Mouse (Mus musculus): Measurements from ENCODE around the gene Myh7b.
A peak's percentile ranks its signal among the peaks of the same experiment; 100 is the strongest.

- TF ChIP-seq BHLHE40 (IDR thresholded peaks at IDR 0.05; ENCODE audit: low read depth, low read length): peak; percentile 63
- TF ChIP-seq EP300 (IDR thresholded peaks at IDR 0.05; ENCODE audit: low read length): no peak
- TF ChIP-seq SIN3A (IDR thresholded peaks at IDR 0.05; ENCODE audit: low read length): no peak
- no peak for TF ChIP-seq CTCF (conservative IDR thresholded peaks at IDR 0.05 in 1 of 2, IDR thresholded peaks at IDR 0.05 in 1 of 2; ENCODE audit: low read depth in 2 of 2, low read length in 2 of 2)
- TF ChIP-seq RCOR1 (conservative IDR thresholded peaks at IDR 0.05; ENCODE audit: low read depth, low read length): no peak
- TF ChIP-seq HCFC1 (IDR thresholded peaks at IDR 0.05; ENCODE audit: low read depth, low read length): no peak
- TF ChIP-seq UBTF (IDR thresholded peaks at IDR 0.05; ENCODE audit: low read depth, low read length): no peak
- TF ChIP-seq TCF12 (IDR thresholded peaks at IDR 0.05; ENCODE audit: low read depth, low read length): no peak
- no peak for TF ChIP-seq ZNF384 (IDR thresholded peaks at IDR 0.05; ENCODE audit: low read depth, low read length)
- no peak for TF ChIP-seq ZC3H11A (IDR thresholded peaks at IDR 0.05; ENCODE audit: low read depth, low read length)
- TF ChIP-seq NELFE (IDR thresholded peaks at IDR 0.05; ENCODE audit: low read depth, low read length): no peak
- TF ChIP-seq CHD2 (IDR thresholded peaks at IDR 0.05; ENCODE audit: low read length): no peak
Observed at GRCm38 (mm10) chr2:155591676-155592075, 19.3 kb upstream of the Myh7b start.

Data from CH12.LX (cell line).